Mouse (Mus musculus) thymus, postnatal 25 days (tissue): ENCODE data around the gene Ptrh1.

Experiments
- DNase-seq: peaks from one replicate; pipeline ENCODE4 v3.0.0; 2022

The Ptrh1 gene

DNA sequence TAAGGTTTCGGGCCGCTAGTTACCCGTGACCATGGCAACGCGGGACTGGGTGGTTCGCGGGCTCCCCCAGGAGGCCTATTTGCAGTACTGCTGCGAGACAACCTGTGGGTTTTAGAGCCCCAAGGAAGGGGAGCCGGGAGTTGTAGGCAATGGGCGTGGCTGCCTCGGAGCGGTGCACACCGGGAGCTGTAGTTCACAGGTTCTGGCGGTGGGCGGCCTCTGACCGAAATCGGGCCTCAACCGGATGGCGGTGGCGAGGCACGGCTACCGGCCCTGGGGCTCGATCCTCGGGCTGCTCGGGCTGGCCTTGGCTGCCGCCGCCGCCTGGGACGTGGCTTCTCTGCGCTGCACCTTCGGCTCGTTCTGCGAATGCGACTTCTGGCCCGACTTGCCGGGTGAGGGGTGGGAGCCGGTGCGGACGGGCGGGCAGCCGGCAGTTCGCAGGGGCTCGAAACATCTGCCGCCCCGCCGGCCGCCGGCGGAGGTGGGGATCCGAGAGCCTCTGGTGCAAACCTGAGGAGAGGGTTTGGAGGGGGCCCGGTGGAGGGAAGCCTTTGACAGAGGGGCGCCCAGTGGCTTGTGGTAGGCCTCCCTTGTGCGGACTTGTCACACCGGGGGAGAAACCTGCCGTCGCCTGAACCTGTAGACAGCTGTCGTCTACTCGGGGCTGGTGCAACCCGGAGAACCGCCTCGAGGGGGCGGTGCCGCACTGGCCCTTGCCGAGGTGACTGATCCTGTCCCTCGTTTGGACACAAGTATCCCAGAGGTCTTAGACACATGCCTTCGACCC, 18.3 kb upstream of the Ptrh1 start, which contains the start of gene Tor2a:
Gene Tor2a (plus strand): TSS at position 179 of the 790 bp plus-strand sequence.
- peak; percentile 98 for DNase-seq

DNA sequence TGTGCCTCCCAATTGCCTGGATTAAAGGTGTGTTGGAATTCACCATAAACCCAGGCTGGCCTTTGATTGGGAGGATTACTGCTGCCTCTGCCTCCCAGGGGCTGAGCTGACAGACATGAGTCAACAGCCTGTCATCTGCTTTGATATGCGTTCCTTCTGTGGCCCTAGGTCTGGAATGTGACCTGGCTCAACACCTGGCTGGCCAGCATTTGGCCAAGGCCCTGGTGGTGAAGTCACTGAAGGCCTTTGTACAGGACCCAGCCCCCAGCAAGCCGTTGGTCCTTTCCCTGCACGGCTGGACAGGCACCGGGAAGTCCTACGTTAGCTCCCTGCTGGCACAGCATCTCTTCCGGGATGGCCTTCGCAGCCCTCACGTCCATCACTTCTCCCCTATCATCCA, 17.1 kb upstream of the Ptrh1 start:
- DNase-seq, result no peak

DNA sequence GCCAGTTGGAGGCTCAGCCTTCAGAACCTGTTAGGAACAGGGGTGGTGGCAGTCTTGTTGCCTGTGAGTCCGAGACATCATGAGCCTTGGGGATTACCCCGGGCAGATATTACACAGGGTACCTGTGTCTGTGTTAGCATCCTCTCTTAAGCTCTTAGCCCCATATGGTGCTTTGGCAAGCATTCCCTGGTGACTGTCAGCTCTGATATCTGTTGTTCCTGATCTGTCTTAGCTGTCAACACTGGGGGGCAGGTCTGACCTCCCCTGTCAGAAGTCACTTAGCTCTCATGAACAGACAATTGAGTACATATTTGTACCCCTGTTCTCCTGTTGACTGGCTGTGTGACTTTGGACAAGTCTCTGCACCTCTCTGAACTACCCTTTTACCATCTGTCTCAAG, 16.6 kb upstream of the Ptrh1 start:
- DNase-seq, result no peak

DNA sequence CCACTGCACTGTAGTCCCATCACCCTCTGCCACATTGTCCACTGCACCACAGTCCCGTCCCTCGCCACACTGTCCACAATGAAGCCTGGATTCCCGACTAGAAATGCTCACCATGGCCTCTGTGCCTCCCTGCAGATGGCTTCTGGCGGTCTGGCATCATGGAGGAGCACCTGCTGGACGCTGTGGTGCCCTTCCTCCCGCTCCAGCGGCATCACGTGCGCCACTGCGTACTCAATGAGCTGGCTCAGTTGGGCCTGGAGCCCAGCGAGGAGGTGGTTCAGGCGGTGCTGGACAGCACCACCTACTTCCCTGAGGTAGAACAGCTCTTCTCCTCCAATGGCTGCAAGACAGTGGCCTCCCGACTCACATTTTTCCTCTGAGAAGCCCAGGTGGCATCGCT, 14.2 kb upstream of the Ptrh1 start:
- DNase-seq, result no peak

DNA sequence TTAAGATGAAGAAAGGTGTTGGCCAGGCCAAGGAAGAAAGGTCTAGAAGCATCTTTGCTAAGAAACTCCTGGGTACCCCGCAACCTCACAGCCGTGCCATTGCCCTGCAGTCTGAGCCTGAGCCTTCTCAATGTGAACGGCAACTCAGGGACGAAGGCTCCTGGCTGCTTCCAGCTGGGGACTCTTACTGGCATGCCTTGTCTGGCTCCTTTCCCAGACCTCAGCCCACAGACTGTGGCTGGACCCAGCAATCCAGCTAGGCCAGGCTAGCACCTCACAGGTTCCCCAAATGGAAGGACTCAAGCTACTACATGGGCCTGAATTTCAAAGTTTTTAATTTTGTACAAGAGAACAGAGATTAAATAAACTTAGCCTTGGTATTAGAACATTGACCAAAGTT, 13.7 kb upstream of the Ptrh1 start:
- DNase-seq, result no peak

DNA sequence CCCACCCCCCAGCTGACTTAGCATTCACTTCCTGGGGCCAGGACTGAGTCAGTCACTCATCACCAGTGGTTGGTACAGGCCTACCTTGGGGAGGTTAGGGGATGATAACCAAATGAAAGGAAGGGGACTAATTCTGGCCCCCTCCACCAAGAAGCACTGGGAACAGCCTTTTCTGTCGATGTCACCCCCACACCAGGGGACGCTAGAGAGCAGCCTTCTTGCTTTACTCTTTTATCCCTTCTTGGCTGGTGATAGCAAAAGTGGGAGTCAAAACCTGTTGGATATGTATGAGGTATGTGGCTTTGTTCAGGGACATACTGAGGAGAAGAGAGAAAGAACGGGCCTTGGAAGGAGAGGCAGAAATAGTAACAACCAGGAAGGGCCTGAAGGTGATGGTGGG, 12.2 kb upstream of the Ptrh1 start:
- DNase-seq, result no peak

DNA sequence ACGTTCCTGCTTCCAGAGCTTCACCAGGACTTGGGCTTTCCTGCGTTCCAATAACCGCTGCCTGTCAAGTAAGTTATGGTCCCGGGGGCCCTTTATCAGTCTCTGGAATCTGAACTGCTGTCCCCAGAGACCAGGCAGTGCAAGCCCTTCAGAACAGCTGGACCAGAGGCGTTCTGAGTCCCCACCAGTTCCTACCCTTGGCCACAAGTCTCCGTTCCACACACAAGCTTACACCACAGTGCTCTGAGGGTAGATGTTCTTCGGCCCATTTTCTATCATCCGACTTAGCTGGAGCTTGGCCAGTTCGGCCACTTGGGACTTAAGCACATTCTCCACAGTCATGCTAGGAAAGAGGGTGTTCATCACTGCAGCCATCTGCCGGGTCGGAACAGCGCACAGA, 8.3 kb upstream of the Ptrh1 start:
- no peak for DNase-seq

DNA sequence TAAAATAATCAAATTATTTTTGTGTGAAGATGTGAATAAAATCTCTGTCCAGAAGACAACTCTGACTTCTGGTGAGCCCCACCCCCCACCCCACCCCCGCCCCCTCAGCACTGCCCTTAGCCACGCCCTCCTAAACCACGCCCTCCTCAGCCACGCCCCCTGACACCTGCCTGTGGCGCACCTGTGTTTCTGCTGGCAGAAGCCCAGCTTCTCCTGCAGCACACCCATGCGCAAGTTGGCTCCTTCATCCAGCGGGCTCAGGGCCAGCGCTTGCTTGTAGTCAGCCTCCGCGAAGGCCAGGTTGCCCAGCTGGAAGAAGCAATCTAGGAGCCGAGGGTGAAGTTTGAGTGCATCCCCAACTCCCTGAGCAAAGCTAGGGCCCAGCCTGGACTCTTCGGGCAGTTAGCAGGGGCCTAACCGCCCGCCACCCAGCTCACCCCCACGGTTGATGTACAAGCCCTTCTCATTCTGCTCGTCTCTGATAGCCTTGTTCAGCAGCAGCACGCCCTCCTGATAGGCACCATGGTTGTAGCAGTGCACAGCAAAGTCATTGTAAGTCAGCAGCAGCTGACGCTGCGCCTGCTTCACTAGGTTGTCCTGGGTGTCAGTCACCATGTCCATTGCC, 6.8 kb upstream of the Ptrh1 start:
- DNase-seq, result peak; percentile 27

DNA sequence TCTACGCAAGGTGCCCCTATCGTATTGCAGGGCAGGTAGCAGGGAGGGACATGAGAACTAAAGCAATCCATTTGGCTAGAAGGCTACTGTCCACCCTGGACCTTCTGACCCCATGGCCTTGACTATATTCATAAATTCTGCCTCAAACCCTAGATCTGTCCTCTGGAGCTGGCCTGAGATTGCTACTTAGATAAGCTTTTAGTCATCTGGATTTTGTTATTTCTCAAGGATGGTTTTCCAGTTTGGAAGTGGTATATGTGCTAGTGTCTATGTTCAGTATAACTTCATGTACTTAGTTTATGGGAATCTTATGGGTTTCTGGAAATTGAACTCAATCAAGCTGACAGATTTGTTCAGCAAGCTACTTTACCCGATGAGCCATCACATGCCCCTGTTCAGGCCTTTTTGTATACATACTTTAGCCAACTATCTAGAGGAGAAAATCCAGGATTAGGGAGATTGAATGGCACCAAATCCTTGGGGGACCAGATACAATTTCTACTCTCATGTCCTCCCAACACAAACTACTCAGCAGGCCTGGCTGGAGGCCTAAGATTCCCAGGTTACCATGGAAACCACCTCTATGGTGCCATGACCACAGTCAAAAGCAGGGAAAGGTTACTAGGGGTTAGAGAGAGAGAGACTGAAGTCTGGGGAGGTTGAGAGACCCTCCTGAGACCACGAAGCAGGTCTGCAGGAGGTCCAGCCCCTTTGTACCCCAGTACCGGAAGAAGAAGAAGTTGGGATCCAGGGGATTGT, 6.1 kb upstream of the Ptrh1 start:
- no peak for DNase-seq

DNA sequence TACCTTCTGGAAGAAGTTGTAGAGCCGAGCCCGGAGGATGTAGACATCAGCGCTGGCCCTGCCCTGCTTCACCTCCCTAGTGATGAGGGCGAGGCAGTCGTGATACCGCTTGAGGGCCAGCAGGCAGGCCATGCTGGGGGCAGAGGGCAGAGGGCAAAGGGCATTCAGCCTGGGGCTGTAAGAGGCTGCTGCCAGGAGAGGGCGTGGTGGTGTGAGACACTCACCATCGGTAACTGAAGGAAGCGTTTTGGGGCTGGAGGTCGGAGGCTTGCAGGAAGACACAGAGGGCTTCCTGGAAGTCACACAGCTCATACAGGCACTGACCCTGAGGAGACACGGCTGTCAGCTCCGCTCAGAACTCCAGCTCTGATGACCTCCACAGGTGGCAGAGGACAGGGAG, 3.7 kb upstream of the Ptrh1 start:
- DNase-seq, result peak; percentile 28

DNA sequence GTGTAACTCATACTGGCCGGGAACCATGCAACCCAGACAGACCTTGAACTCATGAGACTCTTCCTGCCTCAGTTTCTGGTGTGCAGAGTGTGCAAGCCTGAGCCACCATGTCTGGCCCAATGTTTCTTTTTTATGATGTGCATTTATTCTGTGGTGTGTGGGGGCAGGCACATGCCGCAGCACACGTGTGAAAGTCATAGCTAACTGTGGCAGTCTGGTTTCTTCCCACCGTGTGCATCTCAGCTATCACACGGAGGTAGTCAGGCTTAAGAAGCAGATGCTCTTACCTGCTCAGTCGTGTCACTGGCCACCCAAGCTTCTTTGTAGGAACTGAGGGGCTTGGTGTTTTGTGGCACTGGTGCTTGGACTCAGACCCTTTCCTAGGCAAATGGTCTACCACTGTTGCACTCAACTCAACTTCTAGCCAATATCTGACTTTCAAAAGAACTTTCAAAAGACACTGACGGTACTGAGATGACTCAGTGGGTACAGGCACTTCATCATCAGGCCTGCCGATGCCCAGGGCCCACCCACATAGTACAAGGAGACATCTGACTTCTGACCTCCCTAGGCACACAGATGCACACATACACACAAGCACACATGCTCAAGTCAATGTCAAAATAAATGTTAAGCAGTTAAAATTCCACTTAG, 2.8 kb upstream of the Ptrh1 start:
- no peak for DNase-seq

DNA sequence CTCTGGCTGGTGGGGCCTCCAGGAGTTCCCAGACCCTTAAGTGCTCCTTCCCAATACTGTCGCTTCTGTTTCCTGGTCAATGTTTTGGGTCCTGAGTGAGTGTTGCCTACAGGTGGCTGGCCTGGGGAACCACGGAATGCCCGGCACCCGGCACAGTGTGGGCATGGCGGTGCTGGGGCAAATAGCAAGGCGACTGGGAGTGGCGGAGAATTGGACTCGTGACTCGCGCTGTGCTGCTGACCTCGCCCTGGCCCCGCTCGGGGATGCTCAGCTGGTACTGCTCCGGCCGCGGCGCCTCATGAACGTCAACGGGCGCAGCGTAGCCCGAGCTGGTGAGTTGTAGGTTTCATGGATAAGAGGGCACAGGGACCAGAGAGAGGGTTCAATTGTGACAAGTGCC, 606 bp downstream of the Ptrh1 start:
- peak; percentile 23 for DNase-seq

DNA sequence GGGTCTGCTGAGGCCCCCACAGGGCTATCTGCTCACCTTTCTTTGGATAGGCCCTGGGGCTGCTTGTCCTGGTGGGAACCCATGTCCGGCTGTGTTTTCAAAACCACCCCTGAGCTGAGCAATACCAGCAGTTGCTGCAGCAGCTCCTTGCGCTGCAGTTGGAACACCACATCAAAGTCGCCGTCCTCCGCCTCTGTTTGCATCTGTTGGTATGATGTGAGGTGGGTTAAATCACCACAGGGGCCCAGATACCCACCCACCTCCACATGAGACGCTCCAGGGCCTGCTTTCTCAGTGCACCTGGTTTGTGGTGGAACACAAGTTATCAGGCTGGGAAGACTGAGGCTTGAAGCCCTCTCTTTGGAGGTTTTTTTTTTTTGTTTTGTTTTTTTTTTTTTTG, 2.5 kb downstream of the Ptrh1 start:
- DNase-seq, result peak; percentile 89

DNA sequence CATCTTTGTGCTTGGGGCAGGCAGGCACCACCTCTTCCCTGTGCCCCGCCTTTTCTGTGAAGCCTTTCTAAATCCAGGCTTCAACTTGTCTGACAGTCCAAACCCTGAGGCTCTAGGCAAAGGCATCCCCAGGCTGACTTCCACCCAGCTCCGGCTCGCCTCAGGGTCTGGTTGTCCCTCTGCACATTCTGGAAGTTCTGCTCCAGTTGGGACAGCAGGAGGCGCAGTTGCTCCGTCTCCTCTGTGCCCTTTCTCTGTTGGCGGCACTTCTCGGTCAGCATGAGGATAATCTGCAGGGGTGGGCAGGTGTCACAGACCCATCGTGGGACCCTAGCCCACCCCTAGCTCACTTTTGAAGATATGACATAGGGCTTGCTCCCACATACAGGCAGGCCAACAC, 3.5 kb downstream of the Ptrh1 start:
- DNase-seq, result peak; percentile 72

DNA sequence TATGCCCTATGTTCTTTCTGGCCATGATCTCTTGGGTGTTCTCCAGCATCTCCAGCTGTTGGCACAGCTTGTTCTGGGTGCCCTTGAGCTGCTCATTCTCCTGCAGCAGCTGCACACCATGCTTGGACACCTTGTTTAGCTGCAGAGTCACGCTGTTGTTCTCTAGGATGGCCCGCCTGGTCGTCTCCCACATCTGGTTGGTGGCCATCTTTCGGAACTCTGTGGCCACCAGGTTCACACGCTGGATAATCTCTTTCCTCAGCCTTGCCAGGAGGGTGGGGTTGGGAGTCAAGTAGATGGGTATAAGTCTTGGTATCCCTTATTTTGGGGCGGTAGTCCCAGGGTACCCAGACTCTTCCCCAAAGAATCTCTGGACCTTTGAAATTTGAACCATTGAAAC, 4.1 kb downstream of the Ptrh1 start:
- no peak for DNase-seq

DNA sequence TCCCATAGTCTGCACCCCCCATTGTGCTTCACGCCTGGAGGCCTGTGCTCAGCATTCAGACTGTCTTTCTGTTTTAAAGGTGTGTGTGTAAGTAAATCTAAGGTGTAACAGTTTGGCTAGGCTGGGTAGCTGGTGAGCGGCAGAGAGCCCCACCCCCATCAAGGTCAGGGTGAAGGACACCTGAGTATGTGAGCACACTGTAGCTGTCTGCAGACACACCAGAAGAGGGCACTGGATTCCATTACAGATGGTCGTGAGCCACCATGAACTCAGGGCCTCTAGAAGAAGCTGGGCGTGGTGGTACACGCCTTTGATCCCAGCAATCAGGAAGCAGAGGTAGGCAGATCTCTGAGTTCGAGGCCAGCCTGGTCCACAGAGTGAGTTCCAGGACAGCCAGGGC, 6.1 kb downstream of the Ptrh1 start:
- DNase-seq, result no peak

DNA sequence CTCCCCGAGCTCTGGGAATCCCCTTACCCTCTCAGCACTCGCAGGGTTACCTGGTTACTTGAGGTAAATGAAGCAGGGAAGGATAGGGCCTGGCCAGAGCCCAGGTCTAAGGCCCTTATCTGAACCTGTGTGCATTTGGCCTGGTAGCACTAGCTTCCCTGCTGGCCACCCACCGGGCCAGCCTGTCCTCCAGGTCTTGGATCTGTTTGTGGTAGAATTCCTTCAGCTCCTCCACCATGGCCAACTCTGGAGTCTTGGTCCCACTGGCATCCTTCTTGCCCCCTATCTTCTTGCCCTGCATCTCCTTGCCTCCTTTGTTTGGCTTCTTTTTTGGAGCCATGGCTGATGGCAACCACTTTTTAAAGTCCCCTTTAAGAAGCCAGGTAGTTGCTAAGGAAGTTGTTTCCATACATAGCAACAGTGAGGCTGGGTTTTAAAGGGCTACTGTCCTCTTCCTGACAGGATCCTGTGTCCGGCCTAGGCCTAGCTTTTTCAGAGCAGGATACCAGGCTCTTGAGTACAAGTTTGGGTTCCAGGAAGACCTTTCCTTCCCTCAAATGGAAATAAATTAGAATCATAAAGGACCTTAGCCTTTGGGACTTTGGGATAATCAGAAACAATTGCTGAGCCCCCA, 8.6 kb downstream of the Ptrh1 start, which contains the start of gene Cfap157:
Gene Cfap157 (minus strand): TSS at position 381 of the 634 bp plus-strand sequence.
- no peak for DNase-seq

DNA sequence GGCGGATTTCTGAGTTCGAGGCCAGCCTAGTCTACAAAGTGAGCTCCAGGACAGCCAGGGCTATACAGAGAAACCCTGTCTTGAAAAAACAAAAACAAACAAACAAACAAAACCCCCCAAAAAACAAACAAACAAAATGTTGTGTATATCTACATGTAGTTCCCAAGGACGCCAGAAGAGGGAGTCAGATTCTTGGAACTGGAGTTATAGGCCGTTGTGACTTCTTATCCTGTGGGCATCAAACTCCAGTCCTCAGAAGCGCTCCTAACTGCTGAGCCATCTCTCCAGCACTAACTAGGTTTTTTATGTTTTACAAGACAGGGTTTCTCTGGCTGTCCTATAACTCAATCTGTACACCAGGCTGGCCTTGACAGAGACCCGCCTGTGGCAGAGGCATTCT, 11.6 kb downstream of the Ptrh1 start:
- DNase-seq, result no peak

DNA sequence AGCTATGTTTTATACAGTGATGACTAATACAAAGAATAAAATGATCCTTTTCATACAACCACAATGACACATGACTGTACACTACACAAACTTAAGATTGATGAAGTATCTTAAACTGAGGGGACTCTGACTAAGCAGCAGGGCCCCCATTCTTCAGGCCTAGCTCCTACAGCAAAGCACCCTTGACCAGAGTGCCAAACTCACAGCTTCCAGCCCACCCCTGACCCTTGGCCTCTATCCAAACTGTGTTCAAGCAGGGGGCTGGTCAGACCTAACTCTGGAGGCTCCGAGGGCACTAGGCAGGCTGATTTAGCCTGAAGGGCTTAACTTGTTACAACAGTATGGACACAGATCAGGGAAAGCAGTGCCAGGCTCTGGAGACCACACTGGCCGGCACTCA, 13.0 kb downstream of the Ptrh1 start:
- DNase-seq, result no peak

DNA sequence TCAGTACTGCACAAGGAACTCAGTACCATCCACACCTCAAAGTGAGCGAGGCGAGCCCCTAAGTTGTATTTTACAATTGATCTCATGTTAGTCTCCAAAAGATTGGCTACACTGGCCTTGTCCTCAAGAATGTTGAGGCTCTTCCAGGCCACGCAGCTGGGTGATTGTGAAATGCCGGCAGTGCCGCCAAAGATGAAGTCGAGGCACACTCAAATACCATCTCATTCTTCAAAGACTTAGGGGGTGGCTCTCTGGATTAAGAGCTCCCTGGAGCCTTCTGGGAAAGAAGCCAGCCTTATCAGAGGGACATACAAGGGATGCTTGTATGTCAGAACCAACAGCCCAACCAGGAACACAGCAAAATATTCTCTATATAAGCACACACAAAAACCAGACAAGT, 15.7 kb downstream of the Ptrh1 start:
- no peak for DNase-seq

DNA sequence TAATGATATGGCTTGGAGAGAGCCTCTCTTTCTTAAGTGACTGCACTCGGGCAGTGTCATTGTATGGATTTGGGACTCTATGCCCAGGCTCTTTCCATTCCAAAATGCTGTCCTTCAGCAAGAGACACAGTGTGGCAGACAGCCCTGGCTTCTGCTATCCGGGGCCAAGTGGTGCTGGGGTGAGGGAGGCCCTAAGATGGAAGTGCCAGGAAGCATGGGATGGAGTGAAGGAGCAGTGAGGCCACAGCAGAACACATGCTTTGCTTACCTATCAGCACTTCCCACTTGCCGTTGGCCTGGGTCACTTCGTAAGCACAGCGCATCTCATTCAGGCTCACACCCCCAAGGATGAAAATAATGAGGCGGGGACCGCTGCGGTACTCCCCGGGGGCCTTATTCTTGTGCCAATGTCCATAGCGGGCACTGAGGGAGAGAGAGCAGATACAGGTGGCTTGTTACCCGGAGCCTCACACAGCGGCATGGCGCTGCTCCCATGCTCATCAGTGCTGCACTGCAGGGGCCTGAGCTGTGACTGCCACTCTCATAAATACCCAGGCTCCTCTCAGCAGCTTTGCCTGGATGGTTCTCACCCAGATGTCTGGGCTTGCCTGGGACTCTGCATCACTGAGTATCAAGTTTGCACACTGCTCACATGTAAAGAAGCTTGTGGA, 20.3 kb downstream of the Ptrh1 start:
- DNase-seq, result no peak

DNA sequence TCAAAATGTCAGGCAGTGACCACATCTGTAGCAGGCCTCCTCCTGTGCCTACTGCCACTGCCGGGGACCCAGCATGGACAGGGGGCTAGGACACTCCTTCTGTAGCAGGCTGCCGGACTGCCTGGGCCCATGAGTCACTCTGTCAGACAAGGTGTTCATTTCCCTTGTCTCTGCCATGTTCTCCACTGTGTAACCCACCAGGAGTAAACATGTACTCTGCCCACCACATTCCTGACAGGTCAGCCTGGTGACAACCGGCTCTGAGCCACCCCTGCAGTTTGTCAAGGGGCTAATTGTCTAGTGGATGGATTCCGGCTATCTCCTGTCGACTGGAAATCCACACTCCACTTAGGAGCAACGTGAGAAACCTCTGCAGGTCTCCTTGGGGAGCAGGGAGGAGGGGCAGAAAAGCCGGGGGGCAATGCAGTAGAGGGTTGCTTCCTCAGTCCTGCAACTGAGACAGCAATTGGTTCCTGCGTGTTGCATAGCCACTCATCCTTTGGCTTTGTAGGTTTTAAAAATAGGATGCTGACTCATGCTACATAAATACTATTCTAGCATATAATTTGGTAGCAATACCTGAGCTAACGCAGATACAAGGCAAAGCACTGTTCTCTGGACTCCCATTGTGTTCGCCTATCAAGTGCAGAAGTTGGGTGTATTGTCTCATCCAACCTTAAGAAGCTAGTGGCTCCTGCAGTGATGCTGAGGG, 22.8 kb downstream of the Ptrh1 start:
- no peak for DNase-seq
